Mouse (Mus musculus) spleen, adult 12 weeks (tissue): ENCODE data around the gene Plppr3.
"Not testable (repeated sequence)": the region's sequence is repeated elsewhere in the genome, so short reads cannot be mapped to it uniquely, and the experiment has no call there.

Experiments
- DNase-seq: peaks from one replicate; pipeline ENCODE4 v3.0.0; 2022; ENCODE audit warnings: low spot score

Gene Plppr3

DNA sequence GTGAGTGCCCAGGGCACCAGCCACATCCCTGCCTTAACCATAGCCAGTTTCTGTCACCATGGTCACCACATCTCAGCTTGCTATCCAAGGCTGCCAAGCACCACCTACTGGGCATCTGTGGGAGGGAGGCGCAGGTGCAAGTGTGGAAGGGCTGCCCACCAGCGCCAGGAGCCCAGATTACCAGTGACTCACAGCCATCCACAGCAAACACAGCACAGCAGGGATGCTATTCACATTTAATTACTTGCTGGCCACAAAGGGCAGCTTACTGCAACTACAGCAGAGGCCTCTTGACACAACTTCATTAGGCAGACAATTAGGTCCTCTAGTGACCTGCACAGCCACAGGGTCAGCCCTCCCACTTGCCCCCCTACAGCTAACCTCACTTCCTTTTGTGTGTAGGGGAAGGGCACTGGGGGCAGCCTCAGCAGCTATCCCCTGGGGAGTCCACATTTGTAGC lies 26.5 kb upstream of the Plppr3 start:
- no peak for DNase-seq

DNA sequence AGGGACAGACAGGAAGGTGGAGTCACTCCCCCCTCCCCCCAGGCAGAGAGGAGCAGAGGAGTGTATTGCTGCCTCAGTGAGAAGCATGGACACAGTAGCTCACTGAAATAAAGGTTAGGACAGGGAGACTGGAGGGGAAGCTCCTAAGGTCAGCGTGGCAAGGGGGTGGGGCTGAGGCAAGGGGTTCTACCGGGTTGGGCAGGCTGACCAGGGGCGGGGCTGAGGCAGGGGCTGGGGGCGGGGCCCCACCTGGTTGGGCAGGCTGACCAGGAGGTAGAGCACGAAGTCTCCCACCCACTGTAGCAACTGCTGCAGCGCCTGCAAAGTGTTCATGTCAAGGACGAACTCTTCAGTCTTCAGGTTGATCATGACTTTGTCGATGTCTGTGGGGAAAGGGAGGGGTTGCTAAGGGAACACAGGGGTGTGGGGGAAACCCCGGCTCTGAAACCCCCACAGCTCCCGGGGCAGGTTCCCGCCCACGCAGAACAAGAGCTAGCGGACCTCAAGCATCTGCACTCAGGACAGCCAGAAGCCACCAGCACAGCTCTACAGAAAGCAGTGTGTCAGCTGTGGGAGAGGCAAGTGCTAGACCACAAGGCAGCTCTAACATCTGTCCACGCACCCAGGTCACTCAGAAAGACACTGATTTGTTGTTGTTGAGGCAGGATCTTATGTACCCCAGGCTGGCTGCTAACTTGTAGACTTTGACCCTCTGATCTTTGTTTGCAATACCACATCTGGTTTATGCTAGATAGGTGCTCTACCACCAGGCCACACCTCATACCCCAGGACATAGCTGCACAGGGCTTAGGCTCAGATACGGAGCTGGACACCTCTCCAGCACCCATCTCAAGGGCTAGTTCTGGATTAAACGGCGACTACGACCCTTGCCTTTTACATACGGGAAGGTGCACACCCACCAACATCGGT lies 23.1 kb upstream of the Plppr3 start:
- DNase-seq, result no peak

- no peak for DNase-seq
Measured at GRCm38 (mm10) chr10:79896814-79897213, 22.4 kb upstream of the Plppr3 start.

- DNase-seq, result no peak
Measured at GRCm38 (mm10) chr10:79896306-79896705, 21.9 kb upstream of the Plppr3 start.

DNA sequence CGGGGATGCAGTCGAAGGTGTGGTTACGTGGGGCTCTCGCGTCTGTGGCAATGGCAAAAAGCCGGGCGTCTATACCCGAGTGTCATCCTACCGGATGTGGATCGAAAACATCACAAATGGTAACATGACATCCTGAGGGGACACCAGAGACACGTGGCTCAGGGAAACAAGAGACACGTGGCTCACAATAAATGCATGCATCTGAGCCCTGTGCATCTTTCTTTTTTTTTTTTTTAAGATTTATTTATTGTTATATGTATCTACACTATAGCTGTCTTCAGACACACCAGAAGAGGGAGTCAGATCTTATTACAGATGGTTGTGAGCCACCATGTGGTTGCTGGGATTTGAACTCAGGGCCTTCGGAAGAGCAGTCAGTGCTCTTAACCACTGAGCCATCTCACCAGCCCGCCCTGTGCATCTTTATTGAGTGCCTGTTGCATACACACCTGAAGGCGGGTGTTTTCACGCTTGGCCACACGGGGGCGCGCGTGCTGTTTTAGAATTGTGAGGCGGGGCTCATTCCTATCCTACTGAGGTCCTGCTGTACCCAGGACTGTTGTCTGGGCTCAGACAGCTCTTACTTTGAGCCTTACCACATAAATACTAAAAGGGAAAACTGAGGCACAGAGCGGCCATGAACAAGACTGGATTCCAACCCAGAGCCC lies 18.2 kb upstream of the Plppr3 start:
- DNase-seq, result peak; percentile 72

DNA sequence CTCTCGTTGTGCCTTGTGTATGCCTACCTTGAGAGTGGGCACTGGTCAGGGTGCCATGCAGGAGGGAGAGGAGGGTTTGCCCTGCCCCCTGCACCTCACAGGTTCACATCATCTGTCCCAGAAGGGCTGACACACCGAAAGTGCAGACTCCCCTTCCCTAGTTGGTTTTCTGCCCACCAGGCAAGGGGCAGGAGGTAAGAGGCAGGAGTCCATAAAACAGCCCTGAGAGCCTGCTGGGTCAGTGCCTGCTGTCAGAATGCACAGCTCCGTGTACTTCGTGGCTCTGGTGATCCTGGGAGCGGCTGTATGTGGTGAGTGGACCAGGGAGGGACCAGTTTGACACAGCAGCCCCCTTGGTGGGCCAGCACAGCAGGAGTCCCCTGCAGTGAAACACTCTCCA lies 16.2 kb upstream of the Plppr3 start, which contains the start of gene Cfd:
TSS of gene Cfd (plus strand) at position 184 of the 400 bp plus-strand sequence.
- DNase-seq, result no peak

GRCm38 (mm10) chr10:79889386-79889785 lies 15.0 kb upstream of the Plppr3 start:
- no peak for DNase-seq

DNA sequence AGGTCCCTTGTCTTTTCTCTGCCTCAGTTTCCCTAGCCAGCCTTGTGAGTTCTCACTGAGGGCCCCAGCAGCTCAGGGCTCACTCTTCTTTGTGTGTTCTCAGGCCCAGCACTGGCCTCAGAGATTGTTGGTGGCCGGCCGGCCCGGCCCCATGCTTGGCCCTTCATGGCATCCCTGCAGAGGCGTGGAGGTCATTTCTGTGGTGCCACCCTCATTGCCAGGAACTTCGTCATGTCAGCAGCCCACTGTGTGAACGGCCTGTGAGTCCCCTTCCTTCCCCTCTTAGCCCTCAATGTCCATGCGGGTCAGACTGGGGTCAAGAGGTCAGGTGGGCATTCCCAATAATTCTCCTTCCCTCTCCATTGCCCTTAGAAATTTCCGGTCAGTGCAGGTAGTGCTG lies 12.2 kb upstream of the Plppr3 start:
- no peak for DNase-seq

GRCm38 (mm10) chr10:79886054-79886453 lies 11.6 kb upstream of the Plppr3 start, which contains the start of gene Elane:
Gene Elane, plus strand, starts transcription at chr10:79886247.
- no peak for DNase-seq

DNA sequence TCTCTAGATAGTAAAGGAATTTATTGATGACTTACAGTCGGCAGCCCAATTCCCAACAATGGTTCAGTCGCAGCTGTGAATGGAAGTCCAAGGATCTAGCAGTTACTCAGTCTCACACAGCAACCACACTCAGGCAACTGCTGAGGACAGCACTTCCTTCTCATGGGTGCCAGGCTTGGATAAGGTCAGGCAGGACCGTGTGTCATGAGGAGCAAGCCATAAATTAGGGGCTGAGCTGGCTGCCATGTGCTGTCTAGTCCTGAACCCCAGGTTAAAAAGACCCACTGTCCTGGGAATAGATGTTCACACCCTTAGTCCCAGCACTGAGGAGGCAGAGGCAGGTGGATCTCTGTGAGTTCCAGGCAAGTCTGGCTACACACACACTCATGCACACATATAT lies 10.5 kb upstream of the Plppr3 start:
- not testable (repeated sequence) for DNase-seq

DNA sequence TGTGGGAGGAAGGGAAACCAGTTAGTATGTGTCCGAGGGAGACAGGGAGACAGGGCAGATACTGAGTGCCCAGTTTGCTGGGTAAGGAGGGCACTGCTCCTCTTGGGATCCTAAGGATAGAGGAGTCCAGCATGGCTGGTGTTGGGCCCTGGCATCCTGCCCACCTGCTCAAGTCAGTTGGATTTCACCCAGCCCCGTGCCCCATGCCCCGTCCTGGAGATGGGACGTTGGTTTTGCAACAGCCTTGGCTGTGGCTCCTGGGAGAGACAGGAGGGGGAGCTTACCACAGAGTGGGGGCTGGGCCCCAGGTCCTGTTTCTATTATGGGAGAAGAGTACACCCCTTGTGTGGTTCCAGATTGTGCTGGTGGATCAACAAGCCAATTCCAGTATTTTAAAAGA lies 10.0 kb upstream of the Plppr3 start:
- no peak for DNase-seq

DNA sequence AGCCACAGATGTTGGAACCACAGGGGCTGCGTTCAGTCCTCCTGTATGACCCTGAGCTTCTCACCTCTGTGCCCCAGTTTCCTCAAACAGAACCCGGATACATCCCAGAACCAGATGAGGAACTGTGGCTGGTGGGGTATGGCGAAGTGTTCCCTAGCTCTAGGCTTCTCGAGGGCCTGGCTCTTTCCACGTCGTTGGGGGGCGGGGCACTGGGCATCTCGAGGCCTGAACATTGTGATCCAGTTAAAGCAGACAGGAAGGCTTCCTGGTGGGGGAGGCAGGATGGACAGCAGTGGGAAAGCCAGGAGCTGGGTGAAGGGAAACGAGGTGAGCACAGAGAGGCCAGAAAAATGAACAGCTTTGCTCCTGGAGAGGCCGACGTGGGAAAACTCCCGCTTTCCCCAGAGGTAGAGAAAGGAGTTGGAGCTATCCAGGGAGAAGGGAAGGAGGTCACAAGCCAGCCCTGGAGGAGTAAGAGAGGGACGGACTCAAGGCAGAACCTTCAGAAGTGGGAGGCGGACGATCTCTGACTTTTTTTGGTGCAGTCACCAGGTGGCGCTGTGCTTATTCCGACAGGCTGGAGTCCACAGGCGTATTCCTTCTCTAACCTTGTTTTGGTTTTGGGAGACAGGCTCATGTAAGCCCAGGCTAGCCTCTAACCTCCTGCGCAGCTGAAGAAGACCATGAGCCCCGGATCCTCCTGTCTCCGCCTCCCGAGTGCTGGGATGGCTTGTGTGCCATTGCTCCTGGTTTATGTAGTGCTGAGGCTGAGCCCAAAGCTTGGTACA lies 9.1 kb upstream of the Plppr3 start:
- DNase-seq, result peak; percentile 64

DNA sequence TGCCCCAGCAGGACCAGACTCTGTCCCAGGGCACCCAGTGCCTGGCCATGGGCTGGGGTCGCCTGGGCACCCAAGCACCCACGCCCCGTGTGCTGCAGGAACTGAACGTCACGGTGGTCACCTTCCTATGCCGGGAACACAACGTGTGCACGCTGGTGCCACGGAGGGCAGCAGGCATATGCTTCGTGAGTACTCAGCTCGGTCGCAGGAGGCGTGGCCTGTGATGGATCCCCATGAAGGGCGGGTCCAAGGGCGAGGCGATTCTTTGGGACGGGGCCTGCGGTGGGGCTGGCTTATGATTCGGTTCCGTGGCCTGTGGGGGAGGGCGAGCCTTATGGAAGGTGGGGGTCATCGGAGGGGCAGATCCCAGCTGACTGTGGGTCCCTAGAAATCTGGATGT lies 7.5 kb upstream of the Plppr3 start:
- no peak for DNase-seq

DNA sequence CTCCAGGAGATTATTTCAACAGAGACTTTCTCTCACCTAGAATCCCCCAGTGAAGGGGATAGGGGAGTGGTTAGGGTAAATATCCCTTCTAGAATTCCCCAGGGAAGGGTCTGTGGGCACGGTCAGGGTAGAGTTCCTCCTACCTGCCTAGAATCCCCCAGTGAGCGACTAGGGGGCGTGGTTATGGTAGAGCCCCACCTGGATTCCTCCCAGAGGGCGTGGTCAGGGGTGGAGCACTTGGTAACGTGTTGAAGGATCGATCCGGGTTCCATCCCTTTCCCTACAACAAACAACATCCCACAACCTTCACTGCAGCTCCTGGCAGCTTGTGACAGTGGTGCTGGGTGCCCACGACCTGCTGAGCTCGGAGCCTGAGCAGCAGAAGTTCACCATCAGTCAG lies 6.3 kb upstream of the Plppr3 start:
- DNase-seq, result no peak

DNA sequence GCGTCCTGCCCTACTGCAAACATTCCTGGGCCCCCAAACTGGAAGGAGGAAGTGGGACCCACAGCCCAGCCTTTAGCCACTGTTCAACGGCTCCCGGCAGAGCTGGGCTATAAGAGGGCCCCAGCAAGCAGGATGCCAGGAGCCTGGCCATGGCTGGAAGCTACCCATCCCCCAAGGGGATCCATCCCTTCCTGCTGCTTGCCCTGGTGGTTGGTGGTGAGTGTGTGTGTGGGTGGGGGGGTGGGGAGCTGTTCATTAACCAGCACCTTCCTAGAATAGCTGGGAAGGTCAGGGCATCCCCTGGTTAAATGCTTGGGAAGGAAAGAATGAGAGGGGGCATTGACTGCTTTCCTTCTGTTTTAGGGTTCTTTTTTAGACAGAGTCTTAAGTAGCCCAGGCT lies 5.1 kb upstream of the Plppr3 start:
- no peak for DNase-seq

GRCm38 (mm10) chr10:79877757-79878156 lies 3.3 kb upstream of the Plppr3 start:
- DNase-seq, result no peak

GRCm38 (mm10) chr10:79877174-79877573 lies 2.7 kb upstream of the Plppr3 start:
- no peak for DNase-seq

- no peak for DNase-seq
Measured at GRCm38 (mm10) chr10:79873715-79874289, 632 bp downstream of the Plppr3 start.

GRCm38 (mm10) chr10:79873313-79873712 lies 1.1 kb downstream of the Plppr3 start:
- DNase-seq, result no peak

GRCm38 (mm10) chr10:79872862-79873261 lies 1.6 kb downstream of the Plppr3 start:
- DNase-seq, result no peak

DNA sequence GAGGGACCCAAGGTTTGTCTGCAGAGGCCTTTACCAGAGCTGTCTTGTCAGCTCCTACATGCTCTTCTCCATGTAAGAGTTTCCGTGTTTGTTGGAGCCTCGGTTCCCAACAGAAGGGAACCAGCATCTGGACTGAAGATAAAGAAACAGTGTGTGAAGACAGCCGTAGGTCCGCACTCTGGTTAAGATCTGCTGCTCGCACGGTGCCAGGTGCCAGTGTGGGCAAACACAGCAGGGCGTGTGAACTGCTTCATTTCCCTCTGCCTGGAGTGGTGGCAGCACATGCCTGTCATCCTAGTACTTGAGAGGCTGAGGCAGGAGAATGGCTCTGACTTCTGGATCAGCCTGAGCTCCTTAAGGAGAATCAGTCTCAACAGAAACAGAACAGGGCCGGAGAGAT lies 2.6 kb downstream of the Plppr3 start:
- DNase-seq, result no peak

- DNase-seq, result no peak
Measured at GRCm38 (mm10) chr10:79866601-79867000, 7.8 kb downstream of the Plppr3 start.
